Mouse (Mus musculus): ENCODE measurements around the gene Rab17.

Rab17 gene

GRCm38 (mm10) chr1:90981346-90981745 lies 11.9 kb upstream of the Rab17 start:
- DNase-seq = no peak

DNA sequence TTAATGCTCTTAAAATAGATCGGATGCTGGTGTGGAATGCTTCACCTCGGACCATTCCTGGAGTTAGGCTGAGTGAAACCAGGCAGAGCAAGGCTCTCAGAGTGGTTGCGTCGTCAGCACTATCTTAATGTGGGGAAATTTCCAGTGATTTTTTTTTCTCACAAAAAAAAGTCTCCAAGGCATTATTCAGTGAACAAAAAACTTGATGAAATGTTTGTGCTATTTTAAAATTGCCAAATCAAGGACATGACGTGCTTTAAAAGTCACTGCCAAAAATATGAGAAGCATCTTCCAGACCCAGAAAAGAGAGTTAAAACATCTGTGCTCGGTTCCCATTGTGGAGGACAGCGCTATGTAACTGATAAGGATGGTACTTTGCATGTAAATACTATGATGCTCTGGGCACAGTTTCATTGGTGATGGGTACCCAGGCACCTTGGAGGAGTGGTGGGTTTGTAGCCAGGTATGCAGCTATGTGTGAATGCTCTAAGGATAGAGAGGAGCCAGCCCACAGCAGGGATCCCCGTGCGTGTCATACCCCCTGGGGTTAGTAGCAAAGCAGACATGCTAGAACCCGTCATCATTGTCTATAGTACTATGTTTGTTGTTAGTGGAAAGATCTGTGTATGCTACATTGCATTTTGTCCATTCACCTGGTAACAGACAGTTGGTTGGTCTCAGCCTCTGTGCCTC lies 11.3 kb upstream of the Rab17 start:
- no peak for DNase-seq

DNA sequence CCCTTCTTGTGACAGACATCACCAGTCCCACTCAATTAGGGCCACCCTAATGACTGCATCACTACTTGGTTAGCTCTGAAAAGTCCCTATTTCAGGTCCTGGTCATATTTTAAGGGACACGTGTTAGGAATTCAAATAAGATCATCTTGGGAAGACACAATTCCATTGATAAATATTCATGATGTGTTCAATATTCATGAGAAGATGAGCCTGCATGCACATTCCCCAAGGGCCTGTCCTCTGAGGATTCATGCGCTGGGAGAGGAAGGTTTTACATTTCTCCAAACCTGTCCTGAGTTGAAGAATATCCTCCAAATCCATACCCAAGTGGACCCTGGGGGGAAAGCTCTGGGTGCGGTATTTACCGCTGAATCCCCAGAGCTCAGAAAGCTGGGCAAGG lies 6.5 kb upstream of the Rab17 start:
- DNase-seq = no peak

GRCm38 (mm10) chr1:90974906-90975649 lies 5.6 kb upstream of the Rab17 start:
- DNase-seq = peak; percentile 62

DNA sequence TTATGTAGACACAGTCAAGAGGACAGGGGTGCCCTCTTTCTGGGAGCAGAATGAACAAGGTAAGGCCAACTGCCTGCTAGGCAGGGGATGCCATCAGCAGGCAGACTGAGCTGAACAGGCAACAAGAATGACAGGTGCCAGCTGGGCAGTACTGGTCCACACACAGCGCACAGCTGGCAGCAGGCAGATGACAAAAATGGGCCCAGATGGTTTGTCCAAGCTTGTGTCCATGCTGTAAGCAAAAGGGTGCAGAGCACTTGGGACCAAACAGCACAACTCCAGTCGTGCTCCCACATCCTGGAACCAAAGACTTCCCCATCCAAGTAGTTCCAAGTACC lies 4.1 kb upstream of the Rab17 start:
- DNase-seq = no peak

- DNase-seq = peak; percentile 92
Observed at GRCm38 (mm10) chr1:90972911-90973573, 3.6 kb upstream of the Rab17 start.

- no peak for DNase-seq
Observed at GRCm38 (mm10) chr1:90969881-90970390, 475 bp upstream of the Rab17 start.

DNA sequence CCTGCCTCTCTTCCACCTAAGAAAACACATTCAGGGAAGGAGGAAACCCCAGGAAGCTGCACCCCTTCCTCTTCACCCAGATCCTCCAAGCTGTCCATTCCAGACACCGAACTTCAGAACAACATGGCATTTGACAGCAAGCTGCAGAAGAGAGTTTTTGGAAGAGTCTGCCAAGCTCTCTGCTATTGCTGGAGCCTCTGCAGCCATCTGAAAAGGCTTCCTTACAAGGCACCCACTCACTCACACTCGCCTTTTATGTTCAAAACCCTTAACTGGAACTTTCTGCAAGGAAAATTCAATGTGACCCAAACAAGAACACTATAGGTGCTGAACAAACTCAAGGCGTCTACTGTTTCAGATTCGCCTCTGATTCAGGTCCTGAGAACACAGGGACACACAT lies 812 bp downstream of the Rab17 start:
- no peak for DNase-seq

DNA sequence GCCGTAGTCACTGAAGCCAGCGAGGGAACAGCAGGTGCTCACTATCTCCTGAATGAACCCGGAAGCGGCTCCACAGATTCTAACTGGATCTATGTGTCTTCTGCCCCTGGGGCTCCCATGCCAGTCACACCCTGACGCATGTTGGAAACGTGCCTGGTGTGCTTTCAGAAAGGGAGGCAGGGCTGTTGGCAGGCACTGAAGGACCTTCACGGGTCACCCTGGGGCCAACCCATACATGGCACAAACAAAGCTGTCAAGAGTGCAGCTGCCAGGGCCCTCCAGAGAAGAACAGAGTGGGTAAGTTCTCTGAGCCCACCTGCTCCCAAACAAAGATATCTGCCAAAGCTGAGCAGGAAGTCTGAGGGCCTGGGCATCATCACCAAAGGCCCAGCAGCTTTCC lies 1.9 kb downstream of the Rab17 start:
- DNase-seq = no peak

- no peak for DNase-seq
Observed at GRCm38 (mm10) chr1:90962994-90963393, 6.5 kb downstream of the Rab17 start.

DNA sequence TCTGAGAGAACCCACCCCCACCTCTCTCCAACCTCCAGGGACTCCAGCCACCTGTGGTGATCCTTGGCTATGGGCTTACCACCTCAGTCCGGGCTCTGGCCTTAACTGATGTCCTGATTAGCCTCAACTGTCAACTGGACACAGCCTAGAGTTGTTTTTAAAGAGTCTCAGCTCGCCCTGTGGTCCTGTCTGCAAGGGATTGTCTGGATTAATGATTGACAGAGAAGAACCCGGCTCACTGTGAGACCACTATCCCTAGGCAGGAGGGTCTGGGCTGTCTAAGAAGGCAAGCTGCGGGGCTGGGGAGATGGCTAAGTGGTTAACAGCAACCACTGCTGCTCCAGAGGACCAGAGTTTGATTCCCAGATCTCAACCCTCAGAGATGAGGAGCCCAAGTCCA lies 6.9 kb downstream of the Rab17 start:
- DNase-seq = no peak

GRCm38 (mm10) chr1:90956245-90957096 lies 13.0 kb downstream of the Rab17 start:
- peak; percentile 39 for DNase-seq

- no peak for DNase-seq
Observed at GRCm38 (mm10) chr1:90953688-90954087, 15.8 kb downstream of the Rab17 start.

- no peak for DNase-seq
Observed at GRCm38 (mm10) chr1:90952808-90953207, 16.7 kb downstream of the Rab17 start, which contains the start of gene Prlh. Gene Prlh (plus strand): TSS chr1:90953108.

DNA sequence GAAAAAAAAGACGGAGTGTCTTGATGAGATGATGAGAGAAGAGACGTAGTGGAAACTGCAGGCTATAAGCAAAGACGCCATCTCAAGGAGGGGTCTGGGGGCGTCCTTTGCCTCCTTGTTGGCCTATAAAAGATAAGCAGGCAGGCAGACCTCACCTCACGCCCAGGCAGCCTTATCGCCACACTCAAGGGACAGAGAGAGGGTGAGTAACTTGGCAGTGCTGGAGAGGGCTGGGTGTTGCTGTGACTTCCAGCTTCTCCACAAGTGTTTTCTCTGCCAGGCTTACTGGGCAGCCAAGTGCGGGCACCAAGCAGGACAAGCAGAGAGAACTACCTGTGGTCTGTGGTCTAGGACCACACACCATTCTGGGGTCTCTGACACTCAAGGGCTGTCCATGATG lies 17.8 kb downstream of the Rab17 start:
- DNase-seq = no peak

GRCm38 (mm10) chr1:90949309-90949708 lies 20.2 kb downstream of the Rab17 start:
- no peak for DNase-seq

DNA sequence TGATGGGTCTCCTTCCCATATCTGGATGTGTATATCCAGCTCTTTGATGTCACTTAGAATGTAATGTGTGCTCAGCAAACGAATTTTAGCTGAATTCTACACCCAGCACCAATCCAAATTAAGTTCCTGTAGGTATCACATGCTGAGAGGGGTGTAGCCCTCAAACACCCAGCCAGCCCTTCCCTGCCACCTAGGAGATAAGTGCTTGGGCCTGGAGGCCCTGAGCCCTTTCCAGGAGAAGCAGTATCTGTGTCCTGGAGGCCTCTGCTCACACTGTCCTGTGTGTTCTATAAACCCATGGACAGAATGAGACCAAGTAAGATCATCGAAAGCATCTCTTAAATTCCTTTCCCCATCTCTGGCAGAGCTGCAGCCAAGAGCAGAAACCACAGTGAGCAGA lies 22.2 kb downstream of the Rab17 start:
- DNase-seq = no peak

DNA sequence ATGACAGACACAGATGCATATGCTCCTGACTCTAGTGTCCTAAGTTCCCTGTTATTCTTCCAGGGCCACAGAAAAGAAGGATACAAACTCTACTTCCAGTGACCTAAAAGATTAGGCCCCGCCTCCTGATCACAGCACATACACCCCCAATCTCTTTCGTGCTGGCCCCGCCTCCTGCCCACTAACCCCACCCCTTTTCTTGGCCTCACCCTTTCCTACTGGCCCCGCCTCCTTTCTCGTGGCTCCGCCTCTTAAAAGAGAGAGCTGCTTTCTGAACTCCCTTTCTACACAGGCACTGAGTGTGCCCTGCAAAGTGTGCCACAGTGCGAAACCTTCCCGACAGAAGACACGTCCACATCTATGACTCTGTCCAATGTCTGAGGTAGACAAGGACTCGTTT lies 24.3 kb downstream of the Rab17 start:
- DNase-seq = no peak

DNA sequence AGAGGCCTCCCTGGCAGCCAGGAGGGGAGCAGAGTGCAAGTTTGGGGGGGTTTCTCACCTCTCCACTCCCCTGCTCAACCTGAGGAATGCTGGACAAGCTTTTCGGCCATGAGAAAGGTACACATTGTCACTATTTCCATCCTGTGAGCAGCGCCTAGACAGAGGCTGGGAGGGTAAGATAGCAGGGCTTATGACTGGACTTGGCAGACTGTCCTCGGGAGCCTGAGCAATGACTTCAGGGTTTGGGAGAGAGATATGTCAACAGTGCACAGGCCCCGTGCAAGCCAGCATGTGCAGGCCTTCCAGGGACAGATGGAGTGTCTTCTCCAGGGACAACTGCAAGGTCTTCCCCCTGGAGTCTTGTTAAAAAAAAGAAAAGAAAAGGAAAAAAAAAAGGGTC lies 29.5 kb downstream of the Rab17 start:
- no peak for DNase-seq

GRCm38 (mm10) chr1:90936990-90937389 lies 32.5 kb downstream of the Rab17 start:
- DNase-seq = no peak

GRCm38 (mm10) chr1:90933001-90933400 lies 36.5 kb downstream of the Rab17 start:
- no peak for DNase-seq

DNA sequence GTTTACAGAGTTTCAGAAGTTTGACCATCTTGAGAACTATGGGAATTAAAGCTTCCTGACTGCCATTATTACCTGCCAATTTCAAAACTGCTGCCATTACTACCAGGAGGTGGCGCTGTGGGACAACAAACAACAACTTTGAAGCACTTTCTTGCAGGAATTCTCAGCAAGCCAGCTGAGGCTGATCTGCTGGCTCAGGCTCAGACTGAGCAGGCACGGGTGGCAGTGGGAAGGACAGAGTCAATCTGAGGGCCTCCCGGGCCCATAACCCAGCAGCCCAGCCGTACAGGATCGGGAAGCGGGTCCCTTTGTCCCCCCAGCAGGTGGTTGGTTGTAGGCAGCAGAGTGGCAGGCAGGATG lies 40.9 kb downstream of the Rab17 start:
- DNase-seq = peak; percentile 74

DNA sequence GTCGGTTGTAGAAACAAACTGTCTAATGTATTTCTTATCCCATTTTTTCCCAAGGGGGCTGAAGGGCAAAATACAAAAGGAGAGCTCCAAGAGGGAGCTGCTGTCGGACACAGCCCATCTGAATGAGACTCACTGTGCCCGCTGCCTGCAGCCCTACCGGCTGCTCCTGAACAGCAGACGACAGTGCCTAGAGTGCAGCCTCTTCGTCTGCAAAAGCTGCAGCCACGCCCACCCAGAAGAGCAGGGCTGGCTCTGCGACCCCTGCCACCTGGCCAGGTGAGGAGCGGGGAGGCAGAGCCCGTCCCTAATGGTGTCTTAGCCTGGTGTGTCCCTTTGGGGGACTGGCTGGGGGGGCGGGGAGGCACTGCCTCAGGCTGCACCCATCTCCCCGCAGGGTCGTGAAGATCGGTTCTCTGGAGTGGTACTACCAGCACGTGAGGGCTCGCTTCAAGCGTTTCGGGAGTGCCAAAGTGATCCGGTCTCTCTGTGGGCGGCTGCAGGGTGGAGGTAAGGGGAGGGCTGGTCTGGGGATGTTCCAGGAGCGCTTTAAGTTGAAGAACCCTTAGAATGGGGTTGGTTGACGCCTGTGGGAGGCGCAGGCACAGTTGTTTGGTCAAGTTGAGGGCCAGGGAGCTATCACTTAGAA lies 41.4 kb downstream of the Rab17 start:
- no peak for DNase-seq

All from right cerebral cortex, postnatal 25 days (tissue).